Mouse (Mus musculus): Measurements from ENCODE around the gene E2f8.

GRCm38 (mm10) chr7:48928364-48928763, 47.0 kb upstream of the E2f8 start:
- no peak for TF ChIP-seq POLR2A (IDR thresholded peaks at IDR 0.05; ENCODE audit: low read depth, low read length)
- TF ChIP-seq CTCF (conservative IDR thresholded peaks at IDR 0.05; ENCODE audit: insufficient read depth, insufficient read length, low read depth, low read length), result peak; percentile 82
